Mouse (Mus musculus): ENCODE results near the gene Grb10. TPM values are rescaled to one million over a fixed set of nuclear protein-coding genes. Genes with fewer than 3 reads are reported as not detected.

The Grb10 gene
- total RNA-seq, 2 experiments from 2014 or later, result 103 to 108 TPM

DNA sequence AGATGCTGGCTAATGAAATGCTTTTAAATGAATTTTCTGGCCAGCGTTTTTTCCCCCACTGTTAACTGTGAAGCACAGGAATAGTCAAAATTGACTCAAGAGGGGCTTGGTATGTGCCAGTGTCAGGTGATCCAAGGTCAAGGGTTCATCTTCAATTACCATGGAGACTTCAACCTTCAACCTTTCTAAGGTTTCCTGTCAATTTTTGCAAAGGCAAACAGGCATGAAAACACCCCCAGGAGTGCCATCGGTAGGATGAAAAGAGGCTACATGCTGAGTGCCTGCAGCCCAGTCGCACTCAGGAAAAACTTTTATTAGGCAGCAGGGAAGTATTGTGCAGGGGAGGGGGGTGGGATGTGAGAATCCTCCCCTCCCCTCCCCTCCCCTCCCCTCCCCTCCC, 152.6 kb downstream of the Grb10 start:
- DNase-seq (ENCODE audit: low spot score), result no peak

DNA sequence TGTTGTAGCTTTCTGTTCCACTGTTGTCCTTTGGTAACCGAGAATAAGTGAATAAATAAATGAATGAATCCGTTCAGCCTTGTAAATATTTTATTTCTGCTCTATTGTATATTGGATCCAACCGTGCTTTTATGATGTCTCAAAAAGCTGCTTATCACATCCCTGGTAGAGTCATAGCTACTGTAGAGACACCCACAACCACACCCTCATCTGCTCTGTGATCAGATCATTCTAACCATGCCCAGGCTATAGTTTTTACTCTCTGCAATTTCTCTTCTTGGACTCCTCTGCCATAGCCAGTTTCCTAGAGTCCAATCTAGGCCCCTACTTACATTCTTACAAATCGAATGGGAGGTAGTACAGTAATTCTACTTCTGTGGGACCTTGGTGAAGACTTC, 153.2 kb downstream of the Grb10 start:
- intact Hi-C loops (cut with DNase I), result no loop called here
- DNase-seq (ENCODE audit: low spot score), result no peak

More for the DNA sequence above, 152.6 kb downstream of the Grb10 start:
- intact Hi-C loops (cut with DNase I), result no loop called here

- no peak for DNase-seq (ENCODE audit: low spot score)
- intact Hi-C loops (cut with DNase I), result no loop called here
These were observed 153.8 kb downstream of the Grb10 start for GRCm38 (mm10) chr11:11884533-11885245.

- intact Hi-C loops (cut with DNase I), result no loop called here
- no peak for DNase-seq (ENCODE audit: low spot score)
These were observed 156.7 kb downstream of the Grb10 start for GRCm38 (mm10) chr11:11881783-11882155.

GRCm38 (mm10) chr11:11881026-11881782, 157.3 kb downstream of the Grb10 start:
- intact Hi-C loops (cut with DNase I), result no loop called here

More at GRCm38 (mm10) chr11:11881026-11881782, 157.3 kb downstream of the Grb10 start:
- no peak for DNase-seq (ENCODE audit: low spot score)

Other genes starting within 250 kb of the Grb10 start
- under 1 TPM; 0.59 to 0.60 TPM for gene Fignl1, start 229.7 kb downstream of the Grb10 start, total RNA-seq (2021)
- gene Ddc, start 140.5 kb downstream of the Grb10 start, total RNA-seq (2021), result 1 to 10 TPM; 2.5 TPM

Measured in heart, postnatal 25 days (tissue).